Mouse (Mus musculus) left cerebral cortex, postnatal 25 days (tissue): ENCODE measurements at regions not wholly inside any gene's neighbourhood (a gene's known extent, or its start where the extent isn't known, plus 50 kb on each side); places are given as distances from the start of the nearest gene placed in this dataset.

Experiments used
- DNase-seq, 2 experiments: peaks; one replicate each; pipeline ENCODE4 v3.0.0; 2022; ENCODE audit warnings: low spot score in 2 of 2, mixed read lengths in 1 of 2
- intact Hi-C: fragments of 180-260 bp; cut with DNase I; formaldehyde crosslinking; loops from one replicate; pipeline ENCODE4 v1.15.1; 2025

GRCm38 (mm10) chr3:144137483-144137882 lies 67.5 kb downstream of the Lmo4 start:
- intact Hi-C loops, result no loop called here
- no peak for DNase-seq

GRCm38 (mm10) chr3:144136432-144136831 lies 68.6 kb downstream of the Lmo4 start:
- intact Hi-C loops, result no loop called here
- no peak for DNase-seq

GRCm38 (mm10) chr3:144135646-144136045 lies 69.4 kb downstream of the Lmo4 start:
- no peak for DNase-seq
- intact Hi-C loops, result no loop called here

GRCm38 (mm10) chr3:144128042-144128441 lies 77.0 kb downstream of the Lmo4 start:
- no peak for DNase-seq
- intact Hi-C loops, result no loop called here

GRCm38 (mm10) chr3:144124353-144124752 lies 80.7 kb downstream of the Lmo4 start:
- intact Hi-C loops, result no loop called here
- peak in 1 of 2 experiments; percentile 12 for DNase-seq

- no peak for DNase-seq
- intact Hi-C loops, result no loop called here
These were observed 81.5 kb downstream of the Lmo4 start for GRCm38 (mm10) chr3:144123361-144124072.

GRCm38 (mm10) chr3:144119076-144119475 lies 85.9 kb downstream of the Lmo4 start:
- intact Hi-C loops, result no loop called here
- no peak for DNase-seq

GRCm38 (mm10) chr3:144113672-144114645 lies 91.1 kb downstream of the Lmo4 start:
- intact Hi-C loops, result no loop called here
- no peak for DNase-seq

GRCm38 (mm10) chr3:144110331-144111080 lies 94.5 kb downstream of the Lmo4 start:
- intact Hi-C loops, result no loop called here
- DNase-seq, result no peak

GRCm38 (mm10) chr3:144109769-144110168 lies 95.3 kb downstream of the Lmo4 start:
- intact Hi-C loops, result no loop called here
- DNase-seq, result no peak

- intact Hi-C loops, result no loop called here
- DNase-seq, result no peak
These were observed 96.7 kb downstream of the Lmo4 start for GRCm38 (mm10) chr3:144108310-144108709.

GRCm38 (mm10) chr3:144107664-144108063 lies 97.4 kb downstream of the Lmo4 start:
- intact Hi-C loops, result no loop called here
- peak; percentile 13 to 63 for DNase-seq

GRCm38 (mm10) chr3:144104366-144104765 lies 100.7 kb downstream of the Lmo4 start:
- DNase-seq, result no peak
- intact Hi-C loops, result no loop called here

GRCm38 (mm10) chr3:144099444-144099843 lies 105.6 kb downstream of the Lmo4 start:
- no peak for DNase-seq
- intact Hi-C loops, result no loop called here

- intact Hi-C loops, result no loop called here
These were observed 106.3 kb downstream of the Lmo4 start for GRCm38 (mm10) chr3:144098762-144099161.

GRCm38 (mm10) chr3:144091231-144091630 lies 113.8 kb downstream of the Lmo4 start:
- DNase-seq, result no peak
- intact Hi-C loops, result no loop called here

More at GRCm38 (mm10) chr3:144098762-144099161, 106.3 kb downstream of the Lmo4 start:
- no peak for DNase-seq

GRCm38 (mm10) chr3:144089790-144090256 lies 115.2 kb downstream of the Lmo4 start:
- DNase-seq, result no peak
- intact Hi-C loops, result no loop called here

GRCm38 (mm10) chr3:144088261-144088884 lies 116.6 kb downstream of the Lmo4 start:
- intact Hi-C loops, result no loop called here
- DNase-seq, result no peak

GRCm38 (mm10) chr3:144087771-144088170 lies 117.2 kb downstream of the Lmo4 start:
- DNase-seq, result no peak
- intact Hi-C loops, result no loop called here
